Mouse (Mus musculus): ENCODE measurements around the gene Csdc2. TPM values are rescaled to one million over a fixed set of nuclear protein-coding genes. Genes with fewer than 3 reads are reported as not detected.

Csdc2 gene
- polyA plus RNA-seq, 1 experiment from 2014 or later: 72.8 TPM

DNA sequence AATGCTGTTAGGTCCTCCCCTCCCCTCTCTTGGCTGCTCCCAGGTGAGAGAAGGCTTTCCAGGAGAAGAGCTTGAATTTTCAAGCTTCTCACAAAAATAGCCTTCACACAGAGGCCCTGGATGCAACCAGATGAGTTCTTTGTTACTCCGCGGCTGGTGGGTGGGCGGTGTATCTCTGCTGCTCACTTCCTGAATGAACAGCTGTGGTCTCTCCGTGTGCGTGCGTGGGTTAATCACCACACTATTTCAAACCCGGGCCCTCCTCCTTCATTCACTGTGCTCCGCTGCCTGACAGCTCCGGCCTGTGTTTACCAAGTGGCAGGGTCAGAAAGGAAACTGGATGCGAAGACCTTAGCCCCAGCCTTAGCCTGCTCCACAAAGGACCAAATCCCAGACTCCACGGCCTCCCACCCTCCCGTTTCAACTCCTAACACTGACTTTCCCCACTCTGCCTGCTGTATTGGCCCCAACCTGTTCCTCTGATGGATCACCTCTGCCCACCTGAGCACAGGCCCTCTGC, 3.5 kb upstream of the Csdc2 start:
- DNase-seq (ENCODE audit: low spot score) (peak; percentile 8), ATAC-seq (no peak)
- peaks cover 8% of the 10 kb centered on the region for H3K4me1 ChIP-seq (ENCODE audit: control insufficient read depth, insufficient read depth, low read length)
- H3K4me3 ChIP-seq (ENCODE audit: low read depth, low read length): no peak overlapping the region
- H3K27ac ChIP-seq (ENCODE audit: low read depth, low read length): peak overlapping the region; percentile 52; the same call in 1 of the 2 replicates
- no peak overlapping the region for H3K4me2 ChIP-seq (ENCODE audit: low read length)
- WGBS: 27% methylated on average over 12 of the region's 12 CpGs
- H3K9ac ChIP-seq (ENCODE audit: low read length): no peak overlapping the region
- no peaks in the 10 kb centered on the region for H3K9me3 ChIP-seq (replicated peaks; ENCODE audit: control insufficient read depth, low read length)
- H3K27me3 ChIP-seq (replicated peaks; ENCODE audit: control insufficient read depth, insufficient read depth, low read length): no peaks in the 10 kb centered on the region
- no peaks in the 10 kb centered on the region for H3K36me3 ChIP-seq (ENCODE audit: control insufficient read depth, insufficient read depth, low read length)

DNA sequence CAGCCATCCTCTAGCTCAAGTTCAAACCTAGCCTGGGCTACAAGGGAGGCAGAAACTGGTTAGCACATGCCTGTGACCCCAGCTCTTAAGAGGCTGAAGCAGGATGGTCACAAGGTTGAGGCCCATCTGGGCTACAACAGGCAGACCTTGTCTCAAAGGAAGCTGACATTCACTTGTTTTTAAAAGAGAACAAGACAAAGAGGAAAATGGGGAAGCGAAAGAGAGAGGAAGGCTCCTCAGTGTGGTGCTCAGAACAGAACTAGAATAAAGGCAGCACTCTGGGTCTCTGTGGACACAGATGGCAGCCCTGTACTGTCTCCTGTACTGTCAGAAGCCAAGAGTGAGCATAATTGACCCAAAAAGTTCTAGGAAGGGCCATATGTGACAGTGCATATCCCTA, 2.6 kb upstream of the Csdc2 start:
- DNase-seq (ENCODE audit: low spot score): no peak
- H3K27ac ChIP-seq (ENCODE audit: low read depth, low read length): no peak overlapping the region
- H3K9me3 ChIP-seq (replicated peaks; ENCODE audit: control insufficient read depth, low read length): no peaks in the 10 kb centered on the region
- no peaks in the 10 kb centered on the region for H3K36me3 ChIP-seq (ENCODE audit: control insufficient read depth, insufficient read depth, low read length)
- no peak overlapping the region for H3K4me3 ChIP-seq (ENCODE audit: low read depth, low read length)
- ATAC-seq: no peak
- H3K4me1 ChIP-seq (ENCODE audit: control insufficient read depth, insufficient read depth, low read length): peaks cover 9% of the 10 kb centered on the region
- 71% methylated on average over 1 of the region's 1 CpGs for WGBS
- H3K4me2 ChIP-seq (ENCODE audit: low read length): no peak overlapping the region
- H3K9ac ChIP-seq (ENCODE audit: low read length): no peak overlapping the region
- H3K27me3 ChIP-seq (replicated peaks; ENCODE audit: control insufficient read depth, insufficient read depth, low read length): no peaks in the 10 kb centered on the region

DNA sequence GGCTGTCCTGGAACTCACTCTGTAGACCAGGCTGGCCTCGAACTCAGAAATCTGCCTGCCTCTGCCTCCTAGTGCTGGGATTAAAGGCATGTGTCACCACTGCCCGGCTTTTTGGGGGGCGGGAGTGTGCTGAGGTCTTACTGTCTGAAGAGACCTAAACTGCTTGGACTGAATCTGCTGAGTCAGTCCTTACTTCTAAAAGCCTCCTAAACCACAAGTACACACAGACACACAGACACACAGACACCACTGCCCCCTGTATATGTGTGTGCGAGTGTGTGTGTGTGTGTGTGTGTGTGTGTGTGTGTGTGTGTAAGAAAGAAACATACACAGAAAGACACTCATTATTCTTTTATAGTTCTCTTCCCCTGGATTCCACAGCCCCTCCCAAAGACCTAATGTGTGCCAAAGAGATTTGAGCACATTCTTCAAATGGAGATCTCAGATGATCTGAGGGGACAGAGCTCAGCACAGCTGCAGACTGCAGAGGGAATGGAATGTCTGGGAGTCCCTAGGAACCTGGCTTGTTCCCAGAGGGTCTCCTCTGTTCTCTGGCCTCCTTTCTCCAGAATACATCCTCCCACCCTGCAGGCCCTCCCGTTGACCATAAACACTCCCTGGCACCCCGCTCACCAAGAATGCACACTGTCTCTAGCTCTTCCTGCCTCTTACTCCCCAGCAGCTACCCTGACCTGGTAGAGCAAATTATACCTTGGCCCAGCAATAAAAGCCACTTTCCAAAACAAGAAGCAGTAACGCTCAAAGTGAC, 506 bp upstream of the Csdc2 start:
- Histone ChIP-seq H3K4me1 (ENCODE audit: control insufficient read depth, insufficient read depth, low read length) (peaks cover 9% of the 10 kb centered on the region), H3K9me3 (replicated peaks; ENCODE audit: control insufficient read depth, low read length) (no peaks in the 10 kb centered on the region), H3K27me3 (replicated peaks; ENCODE audit: control insufficient read depth, insufficient read depth, low read length) (no peaks in the 10 kb centered on the region), H3K4me3 (ENCODE audit: low read depth, low read length) (peak overlapping the region; percentile 50), H3K36me3 (ENCODE audit: control insufficient read depth, insufficient read depth, low read length) (0 out of 2 replicates have a peak, but pooled peaks cover 4% of the 10 kb centered on the region), H3K9ac (ENCODE audit: low read length) (peak overlapping the region; percentile 73; the same call in 1 of the 2 replicates), H3K27ac (ENCODE audit: low read depth, low read length) (no peak overlapping the region), H3K4me2 (ENCODE audit: low read length) (peak overlapping the region; percentile 68)
- 57% methylated on average over 7 of the region's 7 CpGs for WGBS
- ATAC-seq (0 out of 2 replicates have a peak, but pooled peaks have one; percentile 1), DNase-seq (ENCODE audit: low spot score) (peak; percentile 13)

DNA sequence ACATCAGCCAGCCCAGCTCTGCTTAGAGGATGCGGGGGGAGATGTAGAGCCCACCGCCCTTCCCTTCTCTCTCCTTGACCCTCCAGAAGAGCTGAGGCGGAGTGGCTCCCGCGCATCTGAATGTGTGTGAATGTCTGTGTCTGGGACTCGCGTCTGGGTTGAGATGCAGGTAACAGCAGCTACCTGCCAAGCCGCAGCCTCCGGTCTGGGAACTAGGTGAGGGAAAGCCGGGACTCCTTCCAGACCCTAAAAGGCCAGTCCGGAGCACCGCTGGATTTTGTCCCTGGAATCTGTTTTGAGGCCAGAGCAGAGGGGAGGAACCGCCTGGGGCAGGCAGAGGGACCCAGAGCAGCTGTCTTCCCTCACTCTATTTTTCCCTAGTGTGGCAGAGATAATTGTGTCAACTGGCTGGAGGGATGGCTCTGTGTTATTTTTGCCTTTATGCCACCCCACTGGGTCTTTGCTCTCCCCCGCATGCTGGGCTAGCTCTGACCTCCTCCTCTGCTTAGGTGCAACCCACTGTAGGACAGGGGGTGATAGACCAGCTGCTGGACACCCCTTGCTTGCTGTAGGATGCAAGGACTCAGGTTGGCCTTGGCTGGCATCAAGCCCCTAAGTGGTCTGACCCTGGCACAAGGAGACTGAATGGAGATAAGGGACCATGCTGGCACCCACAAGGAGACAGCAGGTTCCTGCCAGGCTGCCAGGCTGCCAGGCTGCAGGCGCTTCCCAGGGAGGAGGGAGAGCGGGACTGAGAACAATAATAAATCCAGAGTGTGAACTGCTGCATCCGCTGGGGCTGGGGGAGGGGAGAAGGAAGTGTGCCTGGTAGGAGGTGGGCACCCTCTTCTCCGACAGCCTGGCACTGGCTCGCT, 776 bp downstream of the Csdc2 start:
- WGBS: 9% methylated on average over 18 of the region's 19 CpGs
- ATAC-seq (peak; percentile 65), DNase-seq (ENCODE audit: low spot score) (peak; percentile 71)

DNA sequence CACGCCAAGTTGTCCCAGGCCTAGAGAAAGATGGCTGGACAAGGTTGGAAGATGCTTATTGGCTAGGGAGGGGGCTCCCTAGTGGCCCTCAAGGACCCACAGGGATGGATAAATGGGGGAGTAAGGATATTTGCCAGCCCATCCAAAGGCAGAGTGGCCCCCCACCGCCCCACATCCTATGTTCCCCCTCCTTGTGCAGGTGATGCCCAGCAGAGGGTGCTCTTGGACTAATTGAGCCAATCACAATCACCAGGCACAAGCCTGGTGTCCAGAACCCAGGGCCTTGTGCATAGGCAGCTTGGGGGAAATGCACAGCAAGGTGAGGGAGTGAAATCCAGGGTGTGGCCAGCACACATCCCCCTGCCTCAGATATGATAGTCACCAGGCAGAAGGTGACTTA, 1.7 kb downstream of the Csdc2 start:
- DNase-seq (ENCODE audit: low spot score): peak; percentile 64
- peak; percentile 40; the same call in 1 of the 2 replicates for ATAC-seq

More for the DNA sequence above, 776 bp downstream of the Csdc2 start:
- Histone ChIP-seq H3K36me3 (ENCODE audit: control insufficient read depth, insufficient read depth, low read length) (0 out of 2 replicates have a peak, but pooled peaks cover 5% of the 10 kb centered on the region), H3K9ac (ENCODE audit: low read length) (peak overlapping the region; percentile 73), H3K4me2 (ENCODE audit: low read length) (peak overlapping the region; percentile 68), H3K27me3 (replicated peaks; ENCODE audit: control insufficient read depth, insufficient read depth, low read length) (no peaks in the 10 kb centered on the region), H3K9me3 (replicated peaks; ENCODE audit: control insufficient read depth, low read length) (no peaks in the 10 kb centered on the region), H3K4me3 (ENCODE audit: low read depth, low read length) (peak overlapping the region; percentile 50), H3K27ac (ENCODE audit: low read depth, low read length) (peak overlapping the region; percentile 86), H3K4me1 (ENCODE audit: control insufficient read depth, insufficient read depth, low read length) (peaks cover 9% of the 10 kb centered on the region)

DNA sequence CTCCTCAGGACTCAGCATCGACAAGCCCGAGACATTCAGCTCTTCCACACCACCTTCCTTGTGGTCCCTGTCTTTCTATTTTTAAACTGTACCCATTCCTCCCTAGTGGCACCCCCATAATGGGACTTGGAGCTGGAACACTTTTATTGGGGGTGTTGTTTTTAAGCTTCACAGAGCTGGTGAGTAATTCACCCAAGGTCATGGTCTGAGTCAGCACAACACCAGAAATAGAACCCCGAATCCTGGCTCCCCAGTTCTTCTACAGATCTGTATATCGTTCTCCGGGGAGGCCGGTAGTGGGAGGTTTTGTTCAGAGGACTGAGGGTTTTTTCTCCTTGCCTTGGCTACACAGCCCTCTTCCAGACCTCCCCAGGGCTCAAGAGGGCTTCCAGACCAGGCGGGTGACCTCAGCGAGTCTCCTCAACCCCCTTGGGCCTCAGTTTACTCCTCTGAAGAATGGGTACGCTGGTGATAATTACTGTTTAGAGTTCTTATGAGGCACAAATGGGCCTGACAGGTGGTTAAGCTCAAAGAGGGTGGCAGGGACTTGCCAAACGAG, 2.7 kb downstream of the Csdc2 start:
- 87% methylated on average over 10 of the region's 10 CpGs for WGBS
- Histone ChIP-seq H3K4me2 (ENCODE audit: low read length) (no peak overlapping the region), H3K4me3 (ENCODE audit: low read depth, low read length) (no peak overlapping the region), H3K27ac (ENCODE audit: low read depth, low read length) (no peak overlapping the region), H3K27me3 (replicated peaks; ENCODE audit: control insufficient read depth, insufficient read depth, low read length) (no peaks in the 10 kb centered on the region), H3K9me3 (replicated peaks; ENCODE audit: control insufficient read depth, low read length) (no peaks in the 10 kb centered on the region), H3K36me3 (ENCODE audit: control insufficient read depth, insufficient read depth, low read length) (0 out of 2 replicates have a peak, but pooled peaks cover 5% of the 10 kb centered on the region), H3K9ac (ENCODE audit: low read length) (no peak overlapping the region), H3K4me1 (ENCODE audit: control insufficient read depth, insufficient read depth, low read length) (peaks cover 9% of the 10 kb centered on the region)
- DNase-seq (ENCODE audit: low spot score) (no peak), ATAC-seq (no peak)

More for the DNA sequence above, 1.7 kb downstream of the Csdc2 start:
- WGBS: 34% methylated on average over 2 of the region's 2 CpGs
- peak overlapping the region; percentile 68 for H3K4me2 ChIP-seq (ENCODE audit: low read length)
- H3K9ac ChIP-seq (ENCODE audit: low read length): peak overlapping the region; percentile 73
- peak overlapping the region; percentile 50 for H3K4me3 ChIP-seq (ENCODE audit: low read depth, low read length)
- H3K4me1 ChIP-seq (ENCODE audit: control insufficient read depth, insufficient read depth, low read length): peaks cover 9% of the 10 kb centered on the region
- peak overlapping the region; percentile 86; the same call in 1 of the 2 replicates for H3K27ac ChIP-seq (ENCODE audit: low read depth, low read length)
- 0 out of 2 replicates have a peak, but pooled peaks cover 5% of the 10 kb centered on the region for H3K36me3 ChIP-seq (ENCODE audit: control insufficient read depth, insufficient read depth, low read length)
- no peaks in the 10 kb centered on the region for H3K9me3 ChIP-seq (replicated peaks; ENCODE audit: control insufficient read depth, low read length)
- H3K27me3 ChIP-seq (replicated peaks; ENCODE audit: control insufficient read depth, insufficient read depth, low read length): no peaks in the 10 kb centered on the region

DNA sequence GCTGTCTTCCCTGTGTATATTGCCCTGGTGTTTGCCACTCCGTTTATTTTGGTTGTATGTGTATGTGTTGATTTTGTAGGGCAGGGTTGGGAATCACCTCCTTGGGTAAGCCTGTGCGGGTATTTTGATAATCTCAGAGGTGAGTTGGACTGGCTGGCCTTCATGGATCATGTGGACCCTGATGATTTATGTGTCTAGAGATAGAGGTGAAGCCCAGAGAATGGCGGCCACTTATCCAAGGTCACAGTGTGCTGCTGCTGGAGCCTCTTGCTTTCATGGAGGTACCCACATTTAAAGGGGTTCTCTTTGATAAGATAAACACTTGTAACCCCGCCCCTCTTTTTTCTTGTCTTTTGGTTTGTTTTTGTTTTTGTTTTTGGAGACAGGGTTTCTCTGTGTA, 3.2 kb downstream of the Csdc2 start:
- no peaks in the 10 kb centered on the region for H3K9me3 ChIP-seq (replicated peaks; ENCODE audit: control insufficient read depth, low read length)
- H3K4me3 ChIP-seq (ENCODE audit: low read depth, low read length): no peak overlapping the region
- no peak overlapping the region for H3K4me2 ChIP-seq (ENCODE audit: low read length)
- no peaks in the 10 kb centered on the region for H3K27me3 ChIP-seq (replicated peaks; ENCODE audit: control insufficient read depth, insufficient read depth, low read length)
- peaks cover 9% of the 10 kb centered on the region for H3K4me1 ChIP-seq (ENCODE audit: control insufficient read depth, insufficient read depth, low read length)
- H3K36me3 ChIP-seq (ENCODE audit: control insufficient read depth, insufficient read depth, low read length): 0 out of 2 replicates have a peak, but pooled peaks cover 5% of the 10 kb centered on the region
- ATAC-seq: no peak
- H3K27ac ChIP-seq (ENCODE audit: low read depth, low read length): no peak overlapping the region
- 95% methylated on average over 4 of the region's 4 CpGs for WGBS
- H3K9ac ChIP-seq (ENCODE audit: low read length): no peak overlapping the region
- no peak for DNase-seq (ENCODE audit: low spot score)

DNA sequence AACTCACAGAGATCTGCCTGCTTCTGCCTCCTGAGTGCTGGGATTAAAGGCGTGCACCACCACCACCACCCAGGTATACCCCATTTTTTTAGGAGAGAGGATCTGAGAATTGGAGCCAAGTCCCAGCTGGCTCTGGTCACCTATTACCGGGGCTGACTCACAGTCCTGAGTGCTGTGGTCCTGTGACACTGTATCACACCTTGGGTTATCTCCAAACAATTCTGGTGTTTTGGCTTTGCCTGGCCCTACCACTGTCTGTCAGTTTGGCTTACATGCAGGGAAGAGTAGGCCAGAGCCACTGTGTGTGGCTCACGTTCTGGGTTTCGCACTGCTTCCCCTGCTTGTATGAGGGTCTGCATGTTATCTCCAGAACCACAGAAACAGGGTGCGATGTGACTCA, 3.7 kb downstream of the Csdc2 start:
- Histone ChIP-seq H3K9me3 (replicated peaks; ENCODE audit: control insufficient read depth, low read length) (no peaks in the 10 kb centered on the region), H3K27me3 (replicated peaks; ENCODE audit: control insufficient read depth, insufficient read depth, low read length) (no peaks in the 10 kb centered on the region), H3K4me1 (ENCODE audit: control insufficient read depth, insufficient read depth, low read length) (peaks cover 9% of the 10 kb centered on the region), H3K36me3 (ENCODE audit: control insufficient read depth, insufficient read depth, low read length) (0 out of 2 replicates have a peak, but pooled peaks cover 5% of the 10 kb centered on the region), H3K27ac (ENCODE audit: low read depth, low read length) (no peak overlapping the region), H3K9ac (ENCODE audit: low read length) (no peak overlapping the region), H3K4me2 (ENCODE audit: low read length) (no peak overlapping the region), H3K4me3 (ENCODE audit: low read depth, low read length) (no peak overlapping the region)
- no peak for ATAC-seq
- WGBS: 90% methylated on average over 5 of the region's 5 CpGs
- DNase-seq (ENCODE audit: low spot score): no peak
